Mouse (Mus musculus) bone marrow, adult 2 months (tissue): ENCODE measurements around the gene Yars2.

ENCODE experiments used
- CTCF ChIP-seq: fragments of 200-500 bp; IDR thresholded peaks from 2 replicates; pipeline ENCODE4 v1.5.1; 2011; ENCODE audit warnings: low read length, control low read depth; ENCODE audit not compliant: control insufficient read depth, insufficient read depth
- POLR2A ChIP-seq: fragments of 200-500 bp; IDR thresholded peaks from 2 replicates; pipeline ENCODE4 v1.6.1; 2011; ENCODE audit warnings: low read depth, mild to moderate bottlenecking, control low read depth, low read length, borderline replicate concordance; ENCODE audit not compliant: control insufficient read depth

DNA sequence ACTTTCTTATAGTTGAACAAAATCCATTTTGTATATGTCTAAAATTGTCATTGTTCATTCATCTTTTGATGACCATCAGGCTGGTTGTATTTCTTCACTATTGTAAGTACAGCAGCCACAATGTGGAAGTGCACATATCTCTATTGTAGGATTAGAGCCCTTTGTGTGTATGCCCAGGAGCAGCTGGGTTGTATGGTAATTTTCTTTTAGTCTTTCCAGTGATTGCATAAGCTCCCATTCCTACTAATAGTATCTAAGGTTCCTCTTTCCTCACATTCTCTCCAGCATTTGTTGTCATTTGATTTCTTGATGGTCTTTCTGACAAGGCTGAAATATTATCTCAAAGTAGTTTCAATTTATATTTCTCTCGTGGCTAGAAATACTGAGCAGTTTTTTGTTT is 47.5 kb upstream of the Yars2 start:
- TF ChIP-seq CTCF (no peak), POLR2A (no peak)
